Mouse (Mus musculus): Measurements from ENCODE around the gene Mfsd13b.

Mfsd13b gene

GRCm38 (mm10) chr7:121044251-121044650, 61.9 kb downstream of the Mfsd13b start:
- DNase-seq (ENCODE audit: low spot score) = no peak

GRCm38 (mm10) chr7:121045671-121046453, 63.6 kb downstream of the Mfsd13b start:
- no peak for DNase-seq (ENCODE audit: low spot score)

- no peak for DNase-seq (ENCODE audit: low spot score)
Observed at GRCm38 (mm10) chr7:121047624-121048023, 65.3 kb downstream of the Mfsd13b start.

- DNase-seq (ENCODE audit: low spot score) = no peak
Observed at GRCm38 (mm10) chr7:121053071-121053470, 70.8 kb downstream of the Mfsd13b start.

GRCm38 (mm10) chr7:121059477-121060218, 77.3 kb downstream of the Mfsd13b start:
- no peak for DNase-seq (ENCODE audit: low spot score)

- no peak for DNase-seq (ENCODE audit: low spot score)
Observed at GRCm38 (mm10) chr7:121064309-121064708, 82.0 kb downstream of the Mfsd13b start.

All from embryo, embryonic 10 days (tissue).